Comparison of ENCODE assay signal across 13 mouse cellular contexts in the genomic region with DNA sequence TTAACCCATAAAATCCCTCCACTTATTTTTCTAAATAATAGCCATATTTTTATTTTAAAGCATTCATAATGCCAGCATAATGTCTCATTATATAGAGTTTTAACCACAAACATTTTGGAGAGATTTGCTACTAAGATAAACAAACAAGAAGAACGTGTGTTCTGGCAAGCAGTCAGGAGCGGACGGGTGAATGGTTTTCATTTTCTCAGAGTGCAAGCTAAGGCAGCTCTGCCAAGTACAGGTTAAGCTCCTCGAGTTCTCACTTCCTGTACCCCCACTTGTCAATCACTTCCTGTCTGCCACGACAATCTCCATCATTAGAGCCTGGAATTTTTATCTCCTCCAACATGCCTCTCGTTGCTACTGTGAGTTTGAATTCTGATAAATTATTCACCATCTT. TPM values are rescaled to one million over a fixed set of nuclear protein-coding genes. Genes with fewer than 3 reads are reported as not detected.
A peak's percentile ranks its signal among the peaks of the same experiment; 100 is the strongest.
DNase-seq lines count a peak whose midpoint lies in the region; ATAC-seq and TF ChIP-seq lines count a peak whose summit lies in the region.
"Had no signal": no experiment of that assay in that cellular context is flagged by ENCODE, and none has a peak within 500 bp of the region (broad histone marks: within the 10 kb centered on the region; RNA-seq: fewer than 3 reads in every experiment).

No protein-coding gene starts in this region.

- 24% methylated on average over 6 of the region's 6 CpGs for WGBS in heart, embryonic 13.5 days
- 23% methylated on average over 6 of the region's 6 CpGs for WGBS in heart, embryonic 10.5 days
- 12% methylated on average over 6 of the region's 6 CpGs for WGBS in embryonic facial prominence, embryonic 14.5 days
- 39% methylated on average over 6 of the region's 6 CpGs for WGBS in midbrain, embryonic 13.5 days

- H3K4me3 ChIP-seq in heart, embryonic 13.5 days, result no peak overlapping the region
- H3K4me3 ChIP-seq in heart, embryonic 10.5 days, result no peak overlapping the region
- H3K4me3 ChIP-seq in embryonic facial prominence, embryonic 14.5 days (ENCODE audit: low read depth, low read length), result no peak overlapping the region
- H3K4me3 ChIP-seq in midbrain, embryonic 13.5 days (replicated peaks), result peak overlapping the region; percentile 40
- H3K4me3 ChIP-seq in left cerebral cortex, adult 2 months, result no peak overlapping the region

- H3K4me1 ChIP-seq in heart, embryonic 13.5 days, result peaks cover 26% of the 10 kb centered on the region
- peaks cover 31% of the 10 kb centered on the region for H3K4me1 ChIP-seq in heart, embryonic 10.5 days
- peaks cover 66% of the 10 kb centered on the region for H3K4me1 ChIP-seq in embryonic facial prominence, embryonic 14.5 days (ENCODE audit: control insufficient read depth, insufficient read depth, low read length)
- peaks cover 89% of the 10 kb centered on the region for H3K4me1 ChIP-seq in midbrain, embryonic 13.5 days (replicated peaks)

- H3K9me3 ChIP-seq in heart, embryonic 13.5 days, result no peaks in the 10 kb centered on the region
- H3K9me3 ChIP-seq in heart, embryonic 10.5 days, result no peaks in the 10 kb centered on the region
- no peaks in the 10 kb centered on the region for H3K9me3 ChIP-seq in embryonic facial prominence, embryonic 14.5 days (ENCODE audit: control insufficient read depth, low read length)
- H3K9me3 ChIP-seq in midbrain, embryonic 13.5 days, result no peaks in the 10 kb centered on the region

- peak overlapping the region; percentile 53 for H3K4me2 ChIP-seq in heart, embryonic 13.5 days
- H3K4me2 ChIP-seq in embryonic facial prominence, embryonic 14.5 days (ENCODE audit: low read depth, low read length), result peak overlapping the region; percentile 51
- H3K4me2 ChIP-seq in midbrain, embryonic 13.5 days (replicated peaks), result peak overlapping the region; percentile 59

- no peak overlapping the region; the same call in 1 of the 2 replicates for H3K9ac ChIP-seq in heart, embryonic 13.5 days
- H3K9ac ChIP-seq in embryonic facial prominence, embryonic 14.5 days (ENCODE audit: low read depth, low read length), result no peak overlapping the region
- H3K9ac ChIP-seq in midbrain, embryonic 13.5 days (replicated peaks), result peak overlapping the region; percentile 70; the same call in 1 of the 2 replicates

- no peak for DNase-seq in heart, embryonic 10.5 days (ENCODE audit: low spot score)
- peak; percentile 55 for DNase-seq in MN1 (ENCODE audit: low spot score)
- peak; percentile 76 for DNase-seq in embryonic facial prominence, embryonic 14.5 days (ENCODE audit: low spot score)
- no peak for DNase-seq in urinary bladder, adult 18-20 months (ENCODE audit: low spot score in 2 of 2)
- DNase-seq in left cerebral cortex, adult 2 months (ENCODE audit: extremely low spot score in 1 of 2, low spot score in 2 of 2), result no peak
- DNase-seq: cerebellum, adult 2 months; heart, postnatal 36 days; lung, adult 18-20 months had no signal

- no peaks in the 10 kb centered on the region for H3K36me3 ChIP-seq in heart, embryonic 13.5 days
- no peaks in the 10 kb centered on the region for H3K36me3 ChIP-seq in heart, embryonic 10.5 days
- 0 out of 2 replicates have a peak, but pooled peaks cover 3% of the 10 kb centered on the region for H3K36me3 ChIP-seq in embryonic facial prominence, embryonic 14.5 days (ENCODE audit: control insufficient read depth, insufficient read depth, low read length)
- H3K36me3 ChIP-seq in midbrain, embryonic 13.5 days, result peaks cover 3% of the 10 kb centered on the region; the same call in 1 of the 2 replicates

- H3K27me3 ChIP-seq in heart, embryonic 13.5 days (replicated peaks), result peaks cover 84% of the 10 kb centered on the region
- H3K27me3 ChIP-seq in heart, embryonic 10.5 days (ENCODE audit: insufficient read depth, poor library complexity, severe bottlenecking), result peaks cover 61% of the 10 kb centered on the region
- H3K27me3 ChIP-seq in embryonic facial prominence, embryonic 14.5 days (replicated peaks; ENCODE audit: control insufficient read depth, insufficient read depth, low read length), result peaks cover 10% of the 10 kb centered on the region; the same call in 1 of the 2 replicates
- H3K27me3 ChIP-seq in midbrain, embryonic 13.5 days, result peaks cover 17% of the 10 kb centered on the region

- intact Hi-C loops in left cerebral cortex, adult 2 months (cut with DNase I), result no loop called here

- ATAC-seq in heart, embryonic 13.5 days (ENCODE audit: extremely low read depth, insufficient number of reproducible peaks, low FRiP score, low TSS enrichment), result no peak
- ATAC-seq in embryonic facial prominence, embryonic 14.5 days (ENCODE audit: low read depth), result no peak
- no peak for ATAC-seq in midbrain, embryonic 13.5 days
- no peak for ATAC-seq in inflammation-experienced regulatory T-cells, adult 6 months
- ATAC-seq: CD4-positive, CD25-positive, alpha-beta regulatory T cell, adult 4 months had no signal

- TF ChIP-seq CTCF in left cerebral cortex, adult 2 months (IDR thresholded peaks at IDR 0.05), result no peak

- H3K27ac ChIP-seq in heart, embryonic 13.5 days (replicated peaks), result no peak overlapping the region
- no peak overlapping the region for H3K27ac ChIP-seq in heart, embryonic 10.5 days
- peak overlapping the region; percentile 75; the same call in 1 of the 2 replicates for H3K27ac ChIP-seq in embryonic facial prominence, embryonic 14.5 days (replicated peaks; ENCODE audit: low read depth, low read length)
- H3K27ac ChIP-seq in midbrain, embryonic 13.5 days, result peak overlapping the region; percentile 83
- no peak overlapping the region for H3K27ac ChIP-seq in left cerebral cortex, adult 2 months

RNA-seq across cellular contexts. Expression of a gene that starts 13.4 kb away (rescaled TPM):
- polyA plus RNA-seq in heart, embryonic 13.5 days (2015; fragmentation: Nextera tagmentation; extraction: Ambion mirVana), result 0.52 and 0.60 TPM in 2 replicates
- 1.3 and 3.5 TPM in 2 replicates for polyA plus RNA-seq in heart, embryonic 10.5 days (2016; fragmentation: Nextera tagmentation; extraction: Ambion mirVana)
- polyA plus RNA-seq in embryonic facial prominence, embryonic 14.5 days (2014; fragmentation: Nextera tagmentation; extraction: Ambion mirVana), result 7.4 and 9.1 TPM in 2 replicates
- polyA plus RNA-seq in midbrain, embryonic 13.5 days (2015; fragmentation: Nextera tagmentation; extraction: Ambion mirVana), result 18.1 and 18.2 TPM in 2 replicates
- total RNA-seq in left cerebral cortex, adult 2 months (2021), result under 1 TPM; 0.20 to 0.35 TPM
- polyA plus RNA-seq in inflammation-experienced regulatory T-cells, adult 6 months (2017; shearing (Covaris generic)), result not detected
- total RNA-seq: megakaryocyte-erythroid progenitor cell, adult 5-6 weeks had no signal
- polyA plus RNA-seq: CD4-positive, CD25-positive, alpha-beta regulatory T cell, adult 4 months had no signal

Comparison
In these comparisons a context has a peak if more than half of its experiments do, and no peak if none do; other contexts are left out.
1. H3K27ac ChIP-seq: peak in embryonic facial prominence, embryonic 14.5 days (single experiment) and midbrain, embryonic 13.5 days (single experiment); none in heart, embryonic 13.5 days (single experiment), heart, embryonic 10.5 days (single experiment) and left cerebral cortex, adult 2 months (single experiment).
2. DNase-seq: peak in MN1 (single experiment) and embryonic facial prominence, embryonic 14.5 days (single experiment); none in heart, embryonic 10.5 days (single experiment), urinary bladder, adult 18-20 months (0 of 2) and left cerebral cortex, adult 2 months (0 of 2).
3. Peak in every context shown above with its lines, with median percentiles within 50 percentile points of each other: H3K4me2 ChIP-seq.